Mouse (Mus musculus) lung, postnatal 14 days (tissue): ENCODE measurements around the gene Grk6.
"Not testable (repeated sequence)": the region's sequence is repeated elsewhere in the genome, so short reads cannot be mapped to it uniquely, and the experiment has no call there.

ENCODE experiments used
- DNase-seq: peaks from one replicate; pipeline ENCODE4 v3.0.0; 2021

Grk6 gene

DNA sequence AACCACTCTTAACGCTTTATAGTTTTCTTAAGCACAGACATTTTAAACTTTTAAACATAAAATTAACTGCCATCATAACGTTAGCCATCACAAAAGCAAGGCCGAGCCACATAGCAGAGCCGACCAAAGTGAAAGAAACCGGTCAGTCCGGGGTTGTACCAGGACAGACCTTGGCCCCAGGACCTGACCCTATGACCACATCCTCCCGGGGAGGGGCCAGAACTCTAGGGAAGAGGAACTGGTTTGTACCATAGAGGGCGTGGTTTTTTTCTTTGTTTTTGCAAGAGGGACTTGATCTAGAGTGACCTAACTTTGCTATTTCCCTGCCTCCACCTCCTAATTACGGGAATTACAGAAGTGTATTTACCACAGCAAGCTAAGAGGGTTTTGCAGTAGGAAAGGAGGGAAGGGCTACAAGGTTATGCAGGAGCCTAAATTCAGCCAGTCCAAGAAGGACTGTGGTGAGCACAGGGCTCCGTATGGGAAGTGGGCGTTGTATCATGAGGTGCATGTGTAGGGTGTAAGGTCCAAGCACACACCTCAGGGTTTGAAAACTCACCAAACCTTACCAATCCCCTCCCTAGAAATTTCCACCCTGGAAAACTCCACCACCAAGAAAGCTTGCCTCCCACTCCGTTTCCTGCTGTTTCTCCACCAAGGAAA is 15.5 kb upstream of the Grk6 start:
- DNase-seq, result peak; percentile 66

GRCm38 (mm10) chr13:55430566-55430965 is 14.3 kb upstream of the Grk6 start:
- DNase-seq, result no peak

DNA sequence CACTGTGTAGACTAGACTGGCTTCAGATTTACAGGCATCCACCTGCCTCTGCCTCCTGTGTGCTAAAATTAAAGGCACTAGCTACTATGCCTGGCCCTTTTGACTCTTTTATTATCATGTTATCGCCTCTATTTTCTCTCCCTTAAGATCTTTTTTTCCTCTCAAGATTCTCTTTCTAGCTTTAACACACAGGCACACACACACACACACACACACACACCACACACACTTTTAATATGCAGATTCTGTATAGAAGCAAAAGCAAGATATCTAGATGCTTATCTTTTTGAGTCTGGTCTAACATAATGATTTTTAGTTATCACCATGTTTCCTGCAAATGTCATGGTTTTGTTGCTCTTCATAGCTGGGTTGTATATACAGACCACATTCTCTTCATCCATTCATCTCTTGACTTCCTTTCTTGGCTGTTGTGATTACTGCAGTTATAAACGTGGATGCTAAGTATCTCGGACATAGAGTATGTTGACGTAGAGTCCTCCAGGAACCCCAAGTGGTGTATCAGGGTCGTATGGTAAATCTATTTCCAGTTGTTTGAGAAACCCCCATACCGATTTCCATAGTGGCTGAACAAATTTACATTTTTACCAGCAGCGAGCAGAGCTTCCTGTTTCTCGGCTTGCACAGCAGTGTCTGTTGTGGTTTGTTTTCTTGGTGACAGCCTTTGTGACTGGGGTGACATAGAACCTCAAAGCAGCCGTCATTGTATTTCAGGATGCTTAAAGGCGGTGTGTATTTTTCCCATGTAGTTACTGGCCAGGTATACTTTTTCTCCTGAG is 12.8 kb upstream of the Grk6 start:
- DNase-seq, result no peak

- not testable (repeated sequence) for DNase-seq
Observed at GRCm38 (mm10) chr13:55437111-55437629, 7.7 kb upstream of the Grk6 start.

- DNase-seq, result no peak
Observed at GRCm38 (mm10) chr13:55443799-55444285, 1.0 kb upstream of the Grk6 start.

GRCm38 (mm10) chr13:55444286-55444936 is 461 bp upstream of the Grk6 start:
- peak; percentile 86 for DNase-seq

DNA sequence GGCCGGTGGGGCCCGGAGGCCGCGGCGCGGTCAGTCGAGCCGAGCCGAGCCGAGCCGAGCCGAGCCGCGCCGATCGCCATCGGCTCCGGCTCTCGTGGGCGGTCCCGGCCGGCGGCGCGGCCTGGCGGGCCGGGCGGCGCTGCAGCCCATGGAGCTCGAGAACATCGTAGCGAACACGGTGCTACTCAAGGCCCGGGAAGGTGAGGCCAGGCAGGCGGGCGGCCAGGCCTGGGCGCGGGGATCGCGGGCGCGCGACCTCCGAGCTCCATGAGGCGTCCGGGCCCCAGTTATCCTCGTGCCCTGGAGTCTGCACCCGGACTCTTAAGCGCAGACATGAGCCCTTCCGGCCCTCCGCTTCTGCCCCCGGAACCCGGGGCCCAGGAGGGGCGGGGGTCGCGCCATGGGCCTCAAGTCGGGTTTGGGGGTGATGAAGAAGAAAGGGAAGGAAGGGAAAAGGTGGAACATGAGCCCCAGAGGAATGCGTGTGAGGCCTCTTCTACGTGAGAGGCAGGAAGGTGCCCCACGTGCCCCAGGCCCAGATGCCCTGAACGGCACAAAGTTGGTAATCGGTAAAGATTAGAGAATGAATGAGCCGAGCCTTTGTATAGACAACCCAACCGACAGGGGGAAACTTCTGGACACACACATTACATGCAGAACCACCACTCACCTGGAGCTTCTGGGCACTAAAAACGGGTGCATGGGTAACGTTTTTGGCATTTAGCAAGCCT is 654 bp downstream of the Grk6 start:
- DNase-seq, result no peak

DNA sequence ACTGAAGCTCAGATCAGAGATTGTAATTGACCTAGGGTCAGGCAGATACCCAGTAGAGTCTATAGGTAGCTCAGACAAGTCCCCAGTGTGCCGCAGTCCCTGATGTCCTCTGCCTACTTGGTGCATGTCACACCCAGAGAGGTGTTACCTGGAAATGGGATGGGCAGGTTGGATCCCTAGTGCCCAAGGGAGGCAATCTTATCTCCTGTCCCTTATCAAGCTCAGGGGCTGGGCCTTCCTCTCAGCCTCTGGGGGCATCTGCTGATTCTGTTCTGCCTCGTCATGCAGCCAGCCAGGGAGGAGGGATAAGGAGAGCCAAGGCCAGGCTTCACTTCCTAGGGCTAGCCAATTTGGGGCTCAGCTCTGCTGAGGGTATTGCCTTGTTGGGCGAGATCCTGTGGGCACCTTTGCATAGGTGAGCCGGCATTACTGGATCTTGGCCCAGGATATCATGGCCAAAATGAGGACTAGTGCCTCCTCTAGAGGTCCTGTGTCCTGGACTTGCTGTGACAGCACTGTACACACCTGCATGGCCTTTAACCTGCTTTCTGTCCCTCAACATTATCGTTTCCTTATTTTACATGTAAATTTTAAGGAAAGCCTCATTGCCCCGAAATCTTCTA is 1.7 kb downstream of the Grk6 start:
- no peak for DNase-seq

GRCm38 (mm10) chr13:55447543-55447943 is 2.7 kb downstream of the Grk6 start:
- peak; percentile 37 for DNase-seq

DNA sequence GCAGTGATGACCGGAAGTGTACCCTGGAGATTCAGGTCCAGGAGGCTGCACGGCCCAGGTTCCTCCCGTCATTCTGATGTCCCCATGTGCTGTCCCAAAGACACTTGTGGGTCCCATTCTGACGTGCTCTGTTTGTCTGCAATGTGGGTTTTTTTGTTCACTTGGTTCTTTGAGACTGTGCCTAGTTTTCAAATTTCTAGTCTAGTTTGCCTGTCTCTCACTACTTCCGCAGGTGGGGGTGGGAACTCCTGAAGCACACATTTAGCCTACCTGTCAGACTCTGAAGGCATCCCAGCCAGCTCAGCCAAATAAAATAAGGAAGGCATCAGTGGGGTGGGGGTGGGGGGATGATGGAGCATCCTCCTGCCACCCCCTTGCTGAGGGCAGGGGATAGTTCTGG is 3.3 kb downstream of the Grk6 start:
- no peak for DNase-seq

DNA sequence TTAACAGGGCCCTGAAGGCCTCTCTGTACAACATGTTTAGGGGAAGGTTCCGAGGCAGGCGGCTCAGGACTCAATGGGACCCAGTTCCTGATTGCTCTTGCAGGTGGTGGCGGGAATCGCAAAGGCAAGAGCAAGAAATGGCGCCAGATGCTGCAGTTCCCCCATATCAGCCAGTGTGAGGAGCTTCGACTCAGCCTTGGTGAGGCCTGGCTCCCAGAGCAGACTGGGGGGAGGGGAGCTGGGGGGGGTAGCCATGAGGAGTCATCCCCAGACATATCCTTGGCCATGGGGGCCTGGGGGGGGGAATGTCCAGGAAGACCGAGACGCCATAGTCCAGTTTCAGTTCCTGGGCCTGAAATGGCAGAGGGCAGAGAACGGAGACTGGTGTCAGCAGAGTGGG is 4.3 kb downstream of the Grk6 start:
- no peak for DNase-seq

DNA sequence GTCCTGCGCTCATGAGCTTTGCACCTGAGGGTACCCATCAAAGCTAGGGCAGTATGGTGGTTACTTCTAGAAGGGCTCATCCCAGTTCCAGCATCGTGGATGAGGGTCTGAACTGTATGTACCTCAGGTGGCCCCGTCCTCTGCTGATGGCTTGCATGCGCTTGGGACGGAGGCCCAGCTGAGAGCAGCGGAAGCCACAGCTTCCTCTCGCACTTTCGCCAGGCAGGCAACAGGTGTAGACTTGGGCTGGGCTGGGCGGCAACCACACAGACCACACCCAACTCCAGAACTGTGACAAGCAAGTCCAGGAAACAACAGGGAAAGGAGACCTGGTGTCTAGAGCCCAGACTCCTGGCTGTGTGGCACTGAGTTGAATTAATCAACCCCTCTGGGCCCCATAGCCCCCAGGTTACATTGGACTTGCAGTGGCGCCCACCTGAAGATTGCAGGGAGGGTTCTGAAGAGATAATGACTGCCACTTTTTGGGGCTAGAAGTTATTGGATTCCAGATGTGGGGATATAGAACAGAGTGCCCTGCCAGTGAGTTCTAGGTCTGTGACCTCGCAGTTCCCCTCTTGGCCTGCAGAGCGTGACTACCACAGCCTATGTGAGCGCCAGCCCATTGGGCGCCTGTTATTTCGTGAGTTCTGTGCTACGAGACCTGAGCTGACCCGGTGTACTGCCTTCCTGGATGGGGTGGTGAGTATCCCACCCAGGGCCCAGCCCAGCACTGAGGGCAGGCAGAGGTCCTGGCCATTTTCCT is 5.0 kb downstream of the Grk6 start:
- no peak for DNase-seq

DNA sequence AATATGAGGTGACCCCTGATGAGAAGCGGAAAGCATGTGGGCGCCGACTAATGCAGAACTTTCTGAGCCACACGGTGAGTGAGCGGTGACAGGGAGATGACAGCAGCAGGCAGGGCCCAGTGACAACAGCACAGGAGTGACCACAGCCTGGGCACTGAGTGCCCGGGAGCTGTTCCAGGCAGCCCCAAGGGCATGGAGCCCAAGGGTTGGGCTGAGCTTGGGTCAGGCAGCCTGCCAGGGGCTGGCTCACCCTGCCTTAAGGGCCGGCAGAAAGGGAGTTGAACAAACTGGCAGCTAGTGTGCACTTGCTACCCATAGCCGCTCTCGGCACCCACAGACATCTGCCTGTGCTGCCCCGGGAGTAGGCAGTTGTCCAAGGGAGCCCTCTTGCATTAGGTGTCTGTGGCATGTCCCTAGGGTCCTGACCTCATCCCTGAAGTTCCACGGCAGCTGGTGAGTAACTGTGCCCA is 5.7 kb downstream of the Grk6 start:
- DNase-seq, result peak; percentile 49

DNA sequence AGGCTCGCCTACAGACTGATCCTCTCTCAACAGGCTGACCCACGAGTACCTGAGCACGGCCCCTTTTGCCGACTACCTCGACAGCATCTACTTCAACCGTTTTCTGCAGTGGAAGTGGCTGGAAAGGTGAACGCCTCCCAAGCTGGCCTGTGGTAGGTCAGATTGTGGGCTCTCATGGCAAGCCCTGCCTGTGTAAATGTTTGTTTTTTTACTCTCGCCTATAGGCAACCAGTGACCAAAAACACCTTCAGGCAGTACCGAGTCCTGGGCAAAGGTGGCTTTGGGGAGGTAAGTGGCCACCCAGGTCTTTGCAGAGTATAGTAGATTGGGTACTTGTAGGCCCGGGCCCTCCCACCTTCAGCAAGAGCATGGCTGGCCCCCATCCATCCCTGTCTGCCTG is 6.4 kb downstream of the Grk6 start:
- DNase-seq, result no peak

DNA sequence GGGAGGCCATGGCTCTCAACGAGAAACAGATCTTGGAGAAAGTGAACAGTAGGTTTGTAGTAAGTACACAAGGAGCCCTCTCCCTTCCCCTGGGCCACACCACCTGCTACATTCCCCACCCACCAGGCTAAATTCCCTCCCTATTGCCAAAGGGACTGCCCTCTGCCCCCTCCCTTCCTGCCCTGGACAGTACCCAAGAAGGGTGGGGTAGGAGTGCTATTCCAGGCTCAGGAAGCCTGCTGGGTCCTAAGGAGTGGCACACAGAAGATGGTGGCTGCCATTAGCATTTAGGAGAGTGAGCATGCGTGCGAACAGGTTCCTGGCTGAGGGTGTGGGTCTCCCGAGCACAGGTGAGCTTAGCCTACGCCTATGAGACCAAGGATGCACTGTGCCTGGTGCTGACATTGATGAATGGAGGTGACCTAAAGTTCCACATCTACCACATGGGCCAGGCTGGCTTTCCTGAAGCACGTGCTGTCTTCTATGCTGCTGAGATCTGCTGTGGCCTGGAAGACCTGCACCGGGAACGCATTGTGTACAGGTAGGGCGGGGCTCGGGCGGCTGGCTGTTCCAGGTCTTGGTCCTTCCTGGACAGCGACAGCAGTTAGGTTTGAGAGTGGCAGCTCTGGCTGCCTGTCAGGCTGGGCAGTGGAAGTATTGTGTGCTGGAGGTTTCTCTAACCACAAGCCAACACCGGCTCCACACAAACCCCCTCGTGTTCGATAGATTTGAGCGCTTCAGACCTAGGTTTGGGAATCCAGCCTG is 7.1 kb downstream of the Grk6 start:
- peak; percentile 52 for DNase-seq

DNA sequence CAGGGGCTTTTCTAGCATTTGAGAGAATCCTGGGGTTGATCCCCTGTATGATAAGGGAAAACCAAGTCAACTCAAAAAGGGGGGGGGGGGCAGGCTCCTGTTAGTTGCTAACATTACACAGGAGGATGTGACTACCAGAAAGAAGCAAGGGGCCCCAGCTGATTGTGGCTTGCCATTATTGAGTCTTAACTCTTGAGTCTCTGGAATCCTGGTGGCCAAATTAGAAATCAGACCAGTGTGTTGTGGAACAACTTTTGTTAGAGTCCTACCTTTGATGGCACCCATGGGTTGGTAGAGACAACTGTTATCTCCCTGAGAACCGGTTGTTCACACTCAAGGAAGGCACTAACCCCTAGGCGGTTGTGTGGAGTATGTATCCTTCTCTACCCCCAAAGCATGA is 18.1 kb downstream of the Grk6 start:
- no peak for DNase-seq

- no peak for DNase-seq
Observed at GRCm38 (mm10) chr13:55463399-55464026, 18.6 kb downstream of the Grk6 start.

GRCm38 (mm10) chr13:55464027-55464884 is 19.4 kb downstream of the Grk6 start, which contains the start of gene Prr7:
Gene Prr7, plus strand, starts transcription at chr13:55464267.
- DNase-seq, result no peak

GRCm38 (mm10) chr13:55465184-55465583 is 20.3 kb downstream of the Grk6 start:
- DNase-seq, result no peak
